Mouse (Mus musculus): Measurements from ENCODE around the gene Kifap3.
"Not testable (repeated sequence)": the region's sequence is repeated elsewhere in the genome, so short reads cannot be mapped to it uniquely, and the experiment has no call there.

Gene Kifap3

DNA sequence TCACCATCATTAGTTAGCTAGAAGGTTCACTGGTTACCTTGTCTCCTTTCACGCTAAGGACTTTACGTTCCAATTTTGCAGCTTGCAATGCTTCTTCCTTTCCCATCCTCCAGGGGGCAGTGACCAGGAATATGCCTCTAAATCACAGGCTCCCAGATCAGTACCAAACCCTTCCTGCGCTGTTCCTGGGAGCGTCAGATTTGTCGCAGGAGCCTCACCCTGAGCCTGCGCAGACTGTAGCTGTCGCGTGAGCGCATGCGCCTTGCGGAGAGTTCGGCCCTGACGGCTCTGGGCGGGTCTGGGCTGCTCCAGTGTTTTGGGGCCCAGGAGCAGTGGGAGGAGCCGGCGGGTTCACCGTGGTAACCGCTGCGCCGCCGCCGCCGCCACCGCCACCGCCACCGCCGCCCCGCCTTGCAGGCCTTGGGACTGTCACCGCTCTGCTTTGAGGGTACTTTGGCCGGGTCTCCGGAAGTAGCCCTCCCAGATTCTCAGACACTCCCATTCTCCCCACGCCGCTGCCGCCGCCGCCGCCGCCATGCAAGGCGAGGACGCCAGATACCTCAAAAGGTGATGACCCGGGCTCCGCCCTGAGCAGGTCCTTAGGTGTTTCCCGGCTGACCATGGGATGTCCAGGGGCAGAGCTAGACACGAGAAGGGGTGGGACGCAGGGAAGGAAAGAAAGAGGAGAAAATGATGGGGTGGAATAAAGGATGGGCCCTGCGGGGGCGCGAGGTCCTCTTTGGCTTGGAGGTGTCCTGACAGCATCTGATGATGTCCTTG is at the start of gene Kifap3:
Gene Kifap3, plus strand, starts transcription at position 248 of the 780 bp plus-strand sequence.
- peak; percentile 98 for DNase-seq (ENCODE audit: inconsistent ontology term)

DNA sequence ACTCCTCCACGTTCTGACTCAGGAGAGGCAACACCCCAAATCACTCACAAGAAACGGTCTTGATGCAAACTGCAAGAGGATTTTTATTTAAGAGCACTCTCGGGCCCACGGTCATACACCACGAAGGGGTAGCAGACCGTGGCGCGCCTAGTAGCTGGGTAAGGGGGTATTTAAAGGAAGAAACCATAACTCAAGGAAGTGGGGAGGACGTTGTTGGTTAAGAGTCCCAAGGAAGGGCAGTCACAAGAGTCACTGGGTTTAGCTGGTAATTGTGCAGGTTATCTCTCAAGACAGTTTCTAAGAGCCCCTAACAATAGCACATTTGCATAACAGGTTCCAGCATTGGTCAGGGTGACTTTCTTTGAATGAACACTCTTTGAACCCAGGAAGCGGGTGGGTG is 48.2 kb upstream of the Kifap3 start:
- DNase-seq (ENCODE audit: inconsistent ontology term), result not testable (repeated sequence)

DNA sequence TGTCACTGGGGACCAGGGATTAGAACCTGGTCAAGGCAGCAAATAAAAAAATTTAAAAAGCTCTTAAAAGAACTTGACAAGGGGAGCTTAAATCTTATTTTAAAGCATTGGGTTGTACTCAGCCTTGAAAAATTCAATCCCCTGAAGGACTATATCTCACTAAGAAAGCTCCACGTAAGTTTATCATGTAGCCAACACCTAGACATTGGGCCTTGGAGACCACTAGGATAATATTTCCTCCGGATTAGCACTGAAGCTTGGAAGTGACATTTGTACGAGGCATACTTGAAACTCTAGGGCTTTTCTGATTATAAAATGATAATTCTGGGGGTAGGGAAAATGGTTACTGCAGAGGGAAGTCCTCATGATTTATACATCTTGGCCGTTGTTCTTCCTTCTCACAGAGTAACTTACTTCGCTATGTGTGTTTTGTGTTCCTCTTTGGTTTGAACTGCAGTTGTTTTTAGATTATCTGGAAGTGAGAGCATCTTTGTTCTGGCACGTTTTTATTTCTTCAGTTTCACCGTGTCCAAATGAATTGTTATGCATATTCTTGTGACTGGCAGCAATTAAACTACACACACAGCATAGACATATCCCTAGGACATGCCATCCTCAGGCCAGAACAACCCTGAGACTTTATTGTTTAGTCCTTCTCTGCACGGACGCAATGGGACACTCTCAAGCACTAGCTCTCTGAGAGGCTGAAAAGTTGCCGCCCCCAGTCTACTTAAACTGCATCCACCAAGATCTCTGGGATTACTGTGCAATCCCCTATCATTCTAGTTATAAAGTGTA is 42.7 kb upstream of the Kifap3 start:
- DNase-seq (ENCODE audit: inconsistent ontology term), result no peak

DNA sequence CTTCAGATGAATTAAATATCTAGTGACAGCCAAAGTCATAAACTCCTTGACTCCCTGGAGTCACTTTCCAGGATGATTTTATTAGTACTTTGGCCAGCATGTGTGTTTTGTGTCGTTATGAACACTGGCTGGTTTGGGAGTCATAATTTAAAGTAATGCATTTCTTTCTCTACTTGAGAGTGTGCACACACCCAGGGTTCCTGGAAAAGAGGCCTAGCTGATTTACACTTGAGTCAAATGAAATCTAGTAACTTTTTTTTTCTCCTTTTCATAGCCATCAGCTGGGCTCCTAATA is 42.2 kb upstream of the Kifap3 start:
- DNase-seq (ENCODE audit: inconsistent ontology term), result no peak

DNA sequence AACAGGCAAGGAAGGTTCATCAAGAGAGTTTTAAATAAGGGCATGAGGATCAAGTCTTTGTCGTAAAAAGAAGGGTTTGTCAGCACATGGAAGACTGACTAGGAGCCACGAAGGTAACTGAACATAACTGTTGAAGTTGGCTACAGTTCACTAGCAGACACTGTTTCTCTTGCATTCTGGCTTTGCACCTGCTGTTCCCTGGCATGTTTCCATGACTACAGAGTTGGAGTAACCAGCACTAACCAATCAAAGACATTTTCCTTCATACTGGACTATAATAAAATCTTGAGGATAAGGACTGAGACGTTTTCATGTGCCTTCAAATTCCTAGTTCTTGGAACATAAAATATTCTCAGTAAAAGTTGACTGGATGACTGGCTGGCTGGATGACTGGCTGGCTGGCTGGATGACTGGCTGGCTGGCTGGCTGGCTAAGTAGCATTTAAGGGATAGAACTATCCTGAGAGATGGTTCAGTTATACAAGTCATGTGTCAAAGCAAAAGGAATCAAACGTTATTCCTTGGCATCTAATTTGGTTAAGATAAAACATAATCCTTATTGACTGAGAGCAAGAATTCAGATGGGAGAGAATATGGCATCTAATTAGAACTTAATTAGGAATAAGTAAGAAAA is 27.9 kb upstream of the Kifap3 start:
- DNase-seq (ENCODE audit: inconsistent ontology term), result peak; percentile 1

DNA sequence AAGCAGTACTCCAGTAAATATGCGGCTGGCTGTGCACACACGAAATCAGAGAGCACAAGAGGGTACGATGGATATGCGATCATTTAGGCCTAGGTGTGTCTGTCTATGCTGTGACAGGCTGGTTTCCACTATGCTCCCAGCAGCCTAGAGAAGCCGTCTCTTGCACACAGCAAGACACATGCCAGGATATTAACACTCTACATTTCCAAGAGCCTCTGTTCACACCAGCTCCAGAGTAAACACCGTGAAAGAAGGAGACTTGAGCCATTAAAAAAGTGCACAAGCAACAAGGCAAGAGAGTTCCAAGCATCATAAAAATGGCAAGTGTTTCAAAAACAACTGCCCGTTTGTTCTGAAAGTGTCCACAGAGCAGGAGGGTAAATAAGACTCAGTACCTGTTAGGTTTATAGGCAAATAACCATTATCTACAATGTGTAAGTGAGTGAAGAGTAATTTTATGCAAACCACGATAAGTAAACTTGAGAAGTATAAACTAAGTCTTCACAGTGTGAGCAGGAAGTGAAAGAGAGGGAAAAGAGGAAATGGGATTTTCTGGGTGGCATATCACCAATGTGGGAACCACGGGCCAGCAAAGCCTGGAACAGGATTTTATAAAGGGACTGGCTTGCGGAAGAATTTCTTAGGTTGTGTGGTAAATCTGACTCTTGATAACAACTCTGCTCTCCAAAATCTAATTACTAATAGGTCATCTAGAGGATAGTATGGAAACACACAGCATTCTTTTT is 21.7 kb upstream of the Kifap3 start:
- DNase-seq (ENCODE audit: inconsistent ontology term), result no peak

DNA sequence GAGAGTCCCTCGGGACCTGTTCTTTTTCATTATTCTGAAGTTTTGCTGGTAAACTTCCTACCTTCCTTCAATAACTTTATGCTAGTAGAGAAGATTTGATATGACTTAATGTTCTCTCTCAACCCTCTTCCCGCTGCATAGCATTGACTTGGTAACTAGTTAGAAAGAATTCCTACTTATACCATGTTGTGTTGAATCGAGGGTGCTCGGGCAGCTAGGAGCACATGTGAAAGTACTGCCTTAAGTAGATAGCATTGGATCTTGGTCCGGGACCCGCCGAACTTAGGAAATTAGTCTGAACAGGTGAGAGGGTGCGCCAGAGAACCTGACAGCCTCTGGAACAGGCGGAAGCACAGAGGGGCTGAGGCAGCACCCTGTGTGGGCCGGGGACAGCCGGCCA is 4.2 kb downstream of the Kifap3 start:
- not testable (repeated sequence) for DNase-seq (ENCODE audit: inconsistent ontology term)

DNA sequence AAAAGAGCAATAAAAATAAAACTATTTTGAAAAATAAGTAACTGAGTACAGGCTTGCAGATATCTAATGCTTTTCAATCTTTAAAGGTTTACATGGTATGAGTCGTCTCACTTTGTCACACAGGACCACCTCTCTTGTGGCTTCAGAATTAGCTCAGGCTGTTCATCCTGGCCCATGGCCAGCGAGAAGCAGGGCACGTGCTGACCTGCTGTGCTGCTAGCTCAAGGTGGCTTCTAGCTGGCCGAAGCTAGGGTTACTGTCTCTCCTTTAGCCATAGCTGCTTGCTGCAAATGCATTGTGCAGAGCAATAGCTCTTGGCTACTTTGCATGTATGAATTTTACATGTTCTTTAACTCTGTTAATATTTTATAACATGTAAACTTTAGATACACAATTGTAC is 42.0 kb downstream of the Kifap3 start:
- no peak for DNase-seq (ENCODE audit: inconsistent ontology term)

DNA sequence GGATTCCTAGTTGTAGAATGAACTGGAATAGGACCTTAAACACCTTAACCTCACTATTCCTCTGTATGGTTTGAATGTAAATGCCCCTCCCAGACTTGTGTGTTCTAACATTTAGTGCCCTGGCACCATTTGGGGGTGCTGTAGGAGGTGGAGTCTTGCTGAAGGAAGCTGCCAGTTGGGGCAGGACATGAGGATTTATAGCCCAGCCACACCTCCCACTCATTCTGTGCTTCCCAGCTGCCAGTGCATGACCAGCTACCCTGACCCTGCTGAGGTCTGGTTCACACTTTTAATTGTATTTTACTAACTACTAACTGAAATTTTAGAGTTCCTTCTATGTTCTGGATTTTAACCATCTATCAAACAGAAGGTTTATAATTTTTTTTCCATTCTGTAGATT is 50.1 kb downstream of the Kifap3 start:
- DNase-seq (ENCODE audit: inconsistent ontology term), result no peak

DNA sequence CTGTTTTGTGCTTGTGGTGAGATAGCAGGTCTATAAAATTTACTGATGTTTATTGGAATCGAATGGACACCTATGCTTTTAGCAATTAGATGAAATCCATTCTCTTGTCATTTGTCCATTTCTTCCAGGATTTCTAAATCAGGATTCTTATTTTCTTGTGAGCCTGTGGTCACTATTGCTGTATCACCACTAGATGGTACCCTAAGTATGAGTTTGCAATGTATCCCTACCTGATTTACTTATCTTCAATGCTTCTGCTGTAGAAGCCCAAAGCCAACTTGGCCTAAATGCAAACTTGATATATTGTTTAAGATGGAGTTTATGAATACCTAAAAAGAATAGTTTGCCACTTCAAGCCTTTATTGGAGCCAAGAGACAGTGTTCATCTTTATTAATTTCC is 54.7 kb downstream of the Kifap3 start:
- no peak for DNase-seq (ENCODE audit: inconsistent ontology term)

DNA sequence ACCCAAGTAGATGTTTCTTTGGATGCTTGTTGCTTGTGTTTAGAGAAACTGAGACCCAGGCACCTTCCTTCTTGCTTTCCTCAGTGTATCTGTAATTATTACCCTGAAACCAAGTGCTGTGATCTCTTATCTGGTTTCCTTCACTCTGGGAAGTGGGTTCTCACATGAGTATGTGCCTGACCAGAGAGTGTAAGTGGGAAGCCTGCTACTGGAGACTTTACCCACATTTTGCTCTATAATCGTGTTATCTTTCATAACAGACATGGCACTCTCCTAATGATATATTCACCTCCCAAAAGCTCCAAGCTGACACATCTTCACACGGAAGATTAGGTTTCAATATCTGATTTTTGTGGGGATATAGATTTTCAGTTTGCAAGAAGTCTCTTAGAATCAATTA is 55.7 kb downstream of the Kifap3 start:
- no peak for DNase-seq (ENCODE audit: inconsistent ontology term)

DNA sequence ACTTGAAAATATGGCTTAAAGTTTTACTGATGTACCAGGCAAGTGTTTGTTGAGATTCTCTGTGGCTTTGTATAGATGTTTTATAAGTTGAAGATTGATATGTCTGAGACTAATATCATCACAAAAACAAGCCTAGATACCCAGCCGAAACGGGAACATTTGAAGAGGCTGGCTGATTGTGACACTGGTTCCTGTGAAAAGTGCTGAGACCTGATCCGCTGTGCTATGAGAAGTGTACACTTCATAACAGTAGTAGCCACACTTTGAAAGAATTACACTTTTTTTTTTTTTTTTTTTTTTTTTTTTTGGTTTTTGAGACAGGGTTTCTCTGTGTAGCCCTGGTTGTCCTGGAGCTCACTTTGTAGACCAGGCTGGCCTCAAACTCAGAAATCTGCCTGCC is 59.1 kb downstream of the Kifap3 start:
- DNase-seq (ENCODE audit: inconsistent ontology term), result not testable (repeated sequence)

DNA sequence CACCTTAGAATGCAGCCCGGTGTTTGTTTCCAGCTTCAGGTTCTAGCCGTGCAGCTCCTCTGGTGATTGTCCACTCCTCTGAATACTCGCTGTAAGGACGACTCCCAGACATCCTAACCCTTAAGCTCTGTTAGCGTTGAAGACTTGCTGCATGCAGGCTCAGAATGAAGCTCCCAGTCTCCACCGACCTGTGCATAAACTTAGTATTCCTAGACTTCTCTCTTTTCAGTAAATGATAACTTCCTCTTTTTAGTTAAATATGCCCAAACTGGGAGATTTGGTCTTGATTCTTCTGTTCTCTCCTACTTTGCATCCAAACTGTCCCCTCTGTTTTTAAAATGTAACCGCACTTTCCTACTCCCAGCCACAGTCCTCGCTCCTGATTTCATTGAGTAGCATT is 61.2 kb downstream of the Kifap3 start:
- no peak for DNase-seq (ENCODE audit: inconsistent ontology term)

DNA sequence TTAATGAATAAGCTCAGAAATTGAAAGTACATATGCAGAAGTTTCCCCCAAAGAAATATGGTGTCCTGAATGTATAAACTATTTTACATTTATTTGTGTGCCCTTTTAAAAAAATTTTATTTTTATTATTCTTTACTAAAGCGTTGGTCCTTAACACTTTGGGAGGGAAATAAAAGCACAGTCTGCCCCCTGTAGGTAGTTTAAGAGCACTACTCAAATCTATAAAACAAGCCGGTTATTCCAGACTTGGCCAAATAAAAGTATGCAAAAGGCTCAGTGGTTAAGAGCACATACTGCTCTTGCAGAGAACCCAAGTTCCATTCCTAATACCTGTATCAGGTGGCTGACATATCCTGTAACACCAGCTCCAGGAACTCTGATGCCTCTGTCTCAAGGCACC is 62.9 kb downstream of the Kifap3 start:
- no peak for DNase-seq (ENCODE audit: inconsistent ontology term)

DNA sequence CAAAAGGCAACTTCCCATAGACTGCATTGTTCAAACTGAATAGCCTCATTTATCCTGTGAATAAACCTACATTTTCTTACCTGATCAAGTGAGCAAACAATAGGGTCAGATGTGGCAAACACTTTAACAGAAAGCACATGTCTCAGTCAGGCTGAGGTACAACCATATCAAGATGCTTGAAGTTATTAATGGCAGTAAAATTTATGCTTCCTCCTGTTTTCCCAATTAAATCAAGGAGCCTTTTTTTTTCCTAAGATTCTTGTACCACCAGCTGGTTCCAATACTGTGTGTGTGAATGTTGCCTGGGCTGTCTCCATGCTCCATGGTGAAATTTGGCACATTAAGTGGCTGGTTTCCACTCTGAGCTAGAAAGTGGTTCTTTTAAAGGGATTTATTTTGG is 64.5 kb downstream of the Kifap3 start:
- DNase-seq (ENCODE audit: inconsistent ontology term), result no peak

DNA sequence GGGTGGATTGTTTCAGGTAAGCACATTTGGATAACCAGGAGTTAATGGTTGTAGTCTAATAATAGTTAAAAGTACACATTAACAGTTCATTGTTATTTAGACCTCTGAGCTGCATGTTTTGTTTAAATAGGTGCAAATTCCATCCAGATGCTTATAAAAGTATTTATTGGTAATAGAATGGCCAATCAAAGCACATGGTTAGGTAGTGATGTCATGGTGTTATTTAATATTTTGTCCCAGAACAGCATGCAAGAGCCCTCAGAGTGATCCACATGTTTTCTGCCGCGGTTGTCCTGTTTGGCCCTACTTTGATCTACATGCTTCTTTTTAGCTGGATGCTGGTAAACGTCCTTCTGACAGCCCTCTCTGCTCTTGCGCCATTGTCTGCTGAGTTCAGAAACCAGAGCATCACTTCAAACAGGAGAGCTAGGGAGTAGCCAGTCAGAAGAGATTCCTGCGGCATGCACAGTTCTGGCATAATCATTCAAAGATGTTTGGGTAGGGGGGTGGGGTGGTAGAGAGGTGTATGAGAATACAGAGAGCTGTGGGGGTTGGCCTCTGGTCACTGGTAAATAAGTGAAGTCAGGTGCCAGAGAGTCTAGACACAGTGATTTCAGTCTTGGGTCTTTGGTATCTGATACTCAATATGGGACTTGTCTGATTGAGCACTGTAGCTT is 73.6 kb downstream of the Kifap3 start:
- no peak for DNase-seq (ENCODE audit: inconsistent ontology term)

DNA sequence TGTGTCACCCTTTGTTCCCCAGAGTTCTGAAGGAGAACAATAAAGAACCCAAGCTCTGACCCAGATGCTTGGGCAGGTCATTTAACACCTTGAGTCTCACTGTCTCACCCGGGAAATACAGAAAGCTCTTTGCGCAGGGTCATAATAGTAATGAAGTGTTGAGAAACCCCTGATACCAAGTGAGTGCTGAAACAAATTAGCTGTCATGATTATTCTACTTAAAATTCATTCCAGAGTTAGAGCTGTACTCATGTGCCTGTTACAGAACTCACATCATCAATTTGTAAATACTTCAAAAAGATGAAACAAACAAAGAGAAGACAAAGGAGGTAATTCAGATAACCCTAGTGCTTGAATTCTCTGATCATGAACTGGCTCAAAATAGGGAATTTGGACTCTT is 79.0 kb downstream of the Kifap3 start:
- DNase-seq (ENCODE audit: inconsistent ontology term), result no peak

DNA sequence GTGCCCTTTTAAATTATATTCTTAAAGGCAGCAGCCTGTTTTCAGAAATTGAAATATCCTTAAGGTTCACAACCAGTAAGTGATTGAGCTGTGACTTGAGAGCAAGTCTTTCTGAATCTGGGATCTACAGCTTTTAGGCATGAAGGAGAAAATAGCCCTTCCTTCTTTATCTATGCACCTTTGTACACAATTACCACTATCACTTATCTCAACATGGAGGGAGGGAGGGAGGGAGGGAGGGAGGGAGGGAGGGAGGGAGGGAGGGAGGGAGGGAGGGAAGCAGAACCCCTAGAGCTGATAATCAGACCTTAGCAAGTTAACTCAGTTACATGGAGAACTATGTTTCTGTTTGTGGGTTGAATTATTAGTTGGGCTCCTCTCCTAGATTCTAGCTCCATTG is 82.2 kb downstream of the Kifap3 start:
- no peak for DNase-seq (ENCODE audit: inconsistent ontology term)

DNA sequence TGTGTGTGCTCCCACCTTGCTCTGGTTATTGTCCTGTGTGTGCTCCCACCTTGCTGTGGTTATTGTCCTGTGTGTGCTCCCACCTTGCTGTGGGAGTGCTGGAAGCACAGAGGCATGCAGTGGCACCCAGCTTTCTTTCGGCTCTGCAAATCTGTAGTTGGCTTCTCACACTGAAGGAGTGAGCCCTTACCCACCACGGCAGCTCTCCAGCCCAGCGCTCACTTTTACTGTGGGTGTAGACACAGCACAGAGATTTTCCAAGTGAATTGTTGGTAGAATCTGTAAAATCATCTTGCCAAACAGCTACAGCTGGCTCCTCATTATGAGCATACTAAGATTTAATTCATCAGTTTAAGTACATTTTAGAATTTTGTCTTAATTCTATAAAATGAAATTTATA is 93.8 kb downstream of the Kifap3 start:
- no peak for DNase-seq (ENCODE audit: inconsistent ontology term)

DNA sequence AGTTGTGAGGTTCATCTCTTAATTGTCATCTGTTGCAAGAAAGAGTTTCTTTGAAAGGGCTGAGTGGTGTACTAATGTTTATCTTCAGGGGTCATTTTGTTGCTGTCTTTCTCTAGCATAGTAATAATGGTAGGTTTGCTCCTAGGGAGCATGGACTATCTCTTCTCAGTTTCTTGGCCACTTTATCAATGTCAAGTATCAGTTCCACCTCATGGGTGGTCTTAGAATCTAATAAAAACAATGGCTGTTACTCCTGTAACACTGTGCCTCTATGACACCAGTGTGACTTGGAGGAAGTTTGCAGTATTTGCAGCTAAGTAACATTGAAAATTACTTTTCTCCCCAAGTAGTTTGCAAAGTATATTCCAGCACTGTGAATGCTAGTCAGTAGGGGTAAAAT is 110.2 kb downstream of the Kifap3 start:
- no peak for DNase-seq (ENCODE audit: inconsistent ontology term)

DNA sequence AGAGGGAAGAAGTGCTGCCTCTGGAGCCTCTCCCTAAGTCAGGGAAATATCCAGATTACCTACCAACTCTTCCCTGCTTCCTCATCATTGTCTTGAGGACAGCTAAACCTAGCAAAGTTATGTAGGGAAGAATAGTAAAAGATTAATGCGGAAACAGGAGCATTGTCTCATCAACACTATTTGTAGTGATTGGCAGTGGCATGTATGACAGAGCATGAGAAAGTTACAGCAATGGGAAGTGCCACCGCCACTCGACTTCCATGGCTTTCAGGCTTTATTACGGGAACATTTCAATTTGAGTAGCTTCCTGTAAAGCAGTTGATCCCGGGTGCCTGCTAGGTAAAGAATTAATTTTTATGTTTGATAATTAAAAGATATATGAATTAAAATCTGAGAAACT is 113.9 kb downstream of the Kifap3 start:
- DNase-seq (ENCODE audit: inconsistent ontology term), result no peak

Data from Muller cell, postnatal 12 days (primary cell).